Mouse (Mus musculus) liver (tissue): ENCODE measurements around the gene Upp2.
A peak's percentile ranks its signal among the peaks of the same experiment; 100 is the strongest.

Source experiments
- DNase-seq: peaks from one replicate; pipeline ENCODE4 v3.0.0-alpha.2; 2020; ENCODE audit warnings: mixed read lengths

Gene Upp2

DNA sequence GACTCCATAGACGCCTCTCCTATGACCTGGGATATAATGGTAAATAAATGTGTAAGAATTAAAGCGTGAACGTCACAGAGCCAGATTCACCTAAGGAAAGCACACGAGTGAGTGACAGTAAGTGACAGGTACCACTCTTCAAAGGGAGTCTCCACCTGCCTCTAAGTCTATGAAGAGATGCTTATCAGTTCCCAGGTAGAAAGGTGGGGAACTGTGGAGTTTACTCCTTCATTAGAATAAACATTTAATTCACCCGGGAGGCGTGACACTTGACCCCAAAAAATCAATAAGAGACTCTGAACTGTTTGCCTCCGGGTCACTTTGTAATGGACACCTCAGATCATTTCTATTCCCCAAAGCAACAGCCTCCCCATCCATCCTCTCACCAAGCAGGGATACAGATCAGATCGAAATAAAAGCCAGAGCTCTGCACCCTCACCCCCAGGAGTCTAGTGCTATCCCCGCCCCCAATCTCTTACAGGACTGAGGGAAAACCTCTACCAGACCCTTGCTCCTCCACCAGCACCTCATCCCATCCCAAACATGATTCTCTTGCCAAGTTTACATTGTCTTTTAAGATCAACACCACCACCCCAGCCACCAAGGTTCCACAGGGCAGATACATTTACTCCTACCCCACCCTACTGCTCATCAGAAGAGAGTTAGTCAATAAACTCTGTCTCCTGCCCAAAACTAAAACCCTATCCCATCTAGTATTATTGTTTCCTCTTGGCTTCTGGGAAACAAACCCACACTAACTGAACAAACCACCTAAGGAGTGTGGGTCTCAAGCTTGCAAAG, 9.9 kb upstream of the Upp2 start:
- DNase-seq, result no peak

DNA sequence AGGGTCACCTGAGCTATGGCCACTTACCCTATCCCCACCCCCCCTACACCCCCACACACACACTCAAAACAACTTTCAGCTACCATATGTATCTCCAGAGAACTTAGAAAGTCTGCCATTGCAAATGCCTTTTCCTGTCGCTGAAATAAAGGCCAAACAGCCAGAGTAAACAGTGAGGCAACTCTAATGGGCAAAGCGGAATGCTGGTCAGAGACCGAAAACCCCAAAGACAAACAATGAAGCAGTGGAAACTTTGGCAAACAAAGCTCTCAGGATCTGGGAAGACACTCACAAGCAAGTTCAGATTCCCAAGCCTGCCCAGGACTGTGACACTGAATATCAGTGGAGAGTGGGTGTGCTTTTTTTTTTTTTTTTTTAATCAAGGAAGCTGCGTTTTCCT, 5.0 kb upstream of the Upp2 start:
- DNase-seq, result no peak

GRCm38 (mm10) chr2:58565267-58565666, 1.8 kb upstream of the Upp2 start:
- no peak for DNase-seq

GRCm38 (mm10) chr2:58566049-58566409, 1.1 kb upstream of the Upp2 start:
- no peak for DNase-seq

GRCm38 (mm10) chr2:58566410-58567065, 560 bp upstream of the Upp2 start:
- peak; percentile 42 for DNase-seq

- no peak for DNase-seq
These were observed 995 bp downstream of the Upp2 start for GRCm38 (mm10) chr2:58567866-58568719.

- DNase-seq, result no peak
These were observed 1.9 kb downstream of the Upp2 start for GRCm38 (mm10) chr2:58568841-58569645.

DNA sequence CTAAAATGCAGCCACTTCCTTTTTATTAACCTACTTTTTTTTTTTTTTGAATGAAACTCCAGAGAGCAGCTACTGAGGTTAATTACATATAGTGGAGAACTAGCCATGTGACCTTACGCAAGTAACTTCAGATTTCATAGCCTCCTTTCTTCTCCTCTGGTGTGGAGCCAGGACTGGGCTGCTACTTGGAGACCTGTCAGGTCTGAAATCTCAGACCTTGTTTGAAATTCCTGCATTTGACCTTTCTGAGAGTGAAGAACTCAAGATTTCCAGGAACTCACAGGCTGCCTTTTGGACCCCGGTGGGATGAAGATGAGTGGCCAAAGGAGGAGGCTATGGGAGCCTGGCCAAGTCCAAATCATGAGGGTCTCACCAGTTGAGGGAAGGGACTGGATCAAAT, 7.1 kb downstream of the Upp2 start:
- DNase-seq, result no peak

- DNase-seq, result no peak
These were observed 19.2 kb downstream of the Upp2 start for GRCm38 (mm10) chr2:58586311-58586710.

DNA sequence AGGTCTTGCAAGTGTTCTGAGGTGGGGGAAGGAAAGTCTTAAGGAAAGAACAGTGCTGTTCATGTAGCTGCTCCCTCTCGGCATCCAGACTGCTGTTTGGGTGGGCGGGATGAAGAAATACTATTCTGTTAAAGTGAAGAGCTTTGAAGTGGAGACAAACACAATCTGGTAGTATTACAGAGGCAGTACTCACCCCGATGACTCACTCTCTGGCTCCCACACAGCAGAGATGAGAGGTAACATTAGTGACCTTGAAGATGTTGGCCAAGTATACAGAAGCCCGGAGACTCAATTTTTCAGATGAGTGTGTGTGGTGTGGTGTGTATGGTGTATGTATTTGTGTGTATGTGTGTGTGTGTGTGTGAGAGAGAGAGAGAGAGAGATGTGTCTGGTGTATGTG, 22.5 kb downstream of the Upp2 start:
- DNase-seq, result no peak

GRCm38 (mm10) chr2:58590055-58590454, 23.0 kb downstream of the Upp2 start:
- no peak for DNase-seq

GRCm38 (mm10) chr2:58595350-58595749, 28.3 kb downstream of the Upp2 start:
- no peak for DNase-seq

DNA sequence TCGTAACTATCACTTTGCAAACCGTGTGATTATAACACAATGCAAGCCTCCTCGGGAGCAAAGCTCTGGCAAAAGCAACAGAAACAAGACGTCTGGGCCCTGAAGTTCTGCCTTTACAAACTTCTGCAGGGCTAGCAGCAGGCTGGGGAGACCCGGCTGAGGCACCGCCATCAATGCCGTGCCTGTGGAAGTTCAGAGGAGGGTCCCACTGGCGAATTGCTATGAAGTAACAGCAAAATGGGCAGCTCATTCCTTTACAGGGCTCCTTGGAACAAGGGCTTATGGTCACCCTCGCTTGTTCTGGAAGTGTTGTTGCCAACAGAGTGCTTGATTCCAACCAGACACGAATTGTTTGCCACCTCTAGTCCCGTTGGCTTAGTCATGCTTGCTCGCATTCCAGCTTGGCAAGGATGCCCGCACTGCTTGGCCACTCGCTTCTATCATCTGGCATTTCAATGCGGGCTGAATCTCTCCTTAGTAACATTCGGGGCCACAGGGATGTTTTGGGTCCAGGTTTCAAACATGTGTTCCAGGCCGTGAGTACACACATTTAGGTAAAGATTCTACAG, 29.8 kb downstream of the Upp2 start:
- DNase-seq, result no peak

- no peak for DNase-seq
These were observed 30.5 kb downstream of the Upp2 start for GRCm38 (mm10) chr2:58597556-58597955.

DNA sequence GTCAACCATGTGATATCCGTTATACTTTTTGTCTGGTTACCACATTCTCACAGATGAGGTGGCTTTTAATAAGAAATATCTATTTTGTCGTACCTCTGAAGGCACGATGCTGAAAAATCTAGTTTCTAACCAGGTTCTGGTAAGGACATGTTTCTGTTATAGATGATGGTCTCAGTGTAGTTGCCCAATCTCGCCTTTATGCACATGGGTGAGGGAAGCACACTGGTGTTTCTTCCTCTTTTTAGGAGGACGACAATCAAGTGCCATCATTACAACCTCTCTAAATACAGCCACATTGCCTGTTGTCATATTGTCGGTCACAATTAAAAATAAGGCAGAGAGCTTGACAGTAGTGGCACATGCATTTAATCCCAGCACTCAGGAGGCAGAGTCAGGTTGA, 32.5 kb downstream of the Upp2 start:
- DNase-seq, result no peak

GRCm38 (mm10) chr2:58601382-58601781, 34.3 kb downstream of the Upp2 start:
- DNase-seq, result no peak

- no peak for DNase-seq
These were observed 36.3 kb downstream of the Upp2 start for GRCm38 (mm10) chr2:58603379-58603778.

GRCm38 (mm10) chr2:58604791-58605190, 37.7 kb downstream of the Upp2 start:
- DNase-seq, result no peak

DNA sequence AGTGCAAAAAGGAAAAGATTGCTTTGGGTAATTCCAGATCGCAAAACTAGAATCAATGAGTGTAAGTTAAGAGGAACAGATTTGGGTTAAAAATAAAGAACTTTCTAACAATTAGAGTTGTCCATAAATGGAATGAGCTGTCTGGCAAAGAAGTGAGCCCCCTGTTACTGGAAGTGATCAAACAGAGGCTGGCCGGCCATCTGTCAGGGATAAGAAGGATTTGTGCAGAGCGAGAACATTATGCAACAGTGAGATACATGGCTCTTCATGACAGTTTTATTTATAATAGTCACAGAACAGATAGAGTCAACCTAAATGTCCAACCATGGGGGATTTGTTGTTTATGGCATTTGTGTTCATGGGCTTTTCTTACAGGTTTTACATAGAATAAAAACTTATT, 46.6 kb downstream of the Upp2 start:
- no peak for DNase-seq

GRCm38 (mm10) chr2:58614851-58615250, 47.8 kb downstream of the Upp2 start:
- DNase-seq, result no peak

GRCm38 (mm10) chr2:58615766-58616165, 48.7 kb downstream of the Upp2 start:
- DNase-seq, result no peak

GRCm38 (mm10) chr2:58625186-58625585, 58.1 kb downstream of the Upp2 start:
- DNase-seq, result no peak
